Mouse (Mus musculus): ENCODE measurements around the gene Cdkn2a. TPM values are rescaled to one million over a fixed set of nuclear protein-coding genes. Genes with fewer than 3 reads are reported as not detected.

The Cdkn2a gene
- polyA plus RNA-seq, 1 experiment = 5.1 TPM

DNA sequence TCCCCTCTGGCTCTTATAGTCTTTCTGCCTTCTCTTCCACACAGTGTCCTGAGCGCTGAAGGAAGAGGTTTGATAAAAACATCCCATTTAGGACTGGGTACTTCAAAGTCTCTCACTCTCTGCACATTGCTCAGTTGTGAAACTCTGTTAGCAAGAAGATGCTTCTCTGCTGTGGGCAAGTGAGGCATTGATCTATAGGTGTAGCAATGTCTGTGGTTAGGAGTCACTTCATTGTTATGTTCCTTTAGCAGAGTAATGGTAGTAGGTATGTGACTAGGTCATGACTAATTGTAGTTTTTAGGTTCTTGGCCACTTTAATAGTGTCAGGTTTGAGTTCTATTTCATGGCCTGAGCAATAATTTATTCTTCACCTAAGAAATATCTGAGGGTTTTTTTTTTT is 7.7 kb upstream of the Cdkn2a start:
- no peaks in the 10 kb centered on the region; the same call in 1 of the 2 replicates for H3K4me1 ChIP-seq (ENCODE audit: control insufficient read depth, insufficient read depth, low read length)
- TF ChIP-seq POLR2A (IDR thresholded peaks at IDR 0.05; ENCODE audit: borderline replicate concordance, extremely low read depth, low read depth, low read length) (no peak), CTCF (IDR thresholded peaks at IDR 0.05; ENCODE audit: insufficient read depth, low read length) (no peak)
- no peak overlapping the region for H3K4me3 ChIP-seq (replicated peaks; ENCODE audit: extremely low read depth, low read depth, low read length)
- no peak for DNase-seq
- 39% methylated on average over 1 of the region's 1 CpGs for WGBS

DNA sequence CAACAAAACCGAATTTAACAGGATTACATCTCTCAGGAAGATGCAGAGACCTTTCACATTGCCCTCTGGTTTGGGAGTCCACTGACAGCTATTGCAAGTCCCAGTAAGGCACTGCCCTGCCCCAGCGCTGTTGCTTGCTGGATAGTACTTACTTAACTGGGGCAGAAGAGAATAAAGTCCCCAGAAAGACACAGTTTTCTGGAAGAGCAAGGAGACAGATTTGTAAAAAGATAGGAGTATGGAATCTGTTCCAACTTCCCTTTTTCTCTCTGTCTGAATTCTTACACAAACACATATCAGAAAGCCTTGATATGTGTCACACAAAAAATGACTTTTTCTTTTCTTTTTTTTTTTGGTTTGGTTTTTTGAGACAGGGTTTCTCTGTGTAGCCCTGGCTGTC is 5.3 kb upstream of the Cdkn2a start:
- DNase-seq = no peak
- no peak for TF ChIP-seq POLR2A (IDR thresholded peaks at IDR 0.05; ENCODE audit: borderline replicate concordance, extremely low read depth, low read depth, low read length)
- no peak for TF ChIP-seq CTCF (IDR thresholded peaks at IDR 0.05; ENCODE audit: insufficient read depth, low read length)
- 49% methylated on average over 2 of the region's 2 CpGs for WGBS
- Histone ChIP-seq H3K4me1 (ENCODE audit: control insufficient read depth, insufficient read depth, low read length) (peaks cover 3% of the 10 kb centered on the region; the same call in 1 of the 2 replicates), H3K4me3 (replicated peaks; ENCODE audit: extremely low read depth, low read depth, low read length) (no peak overlapping the region)

DNA sequence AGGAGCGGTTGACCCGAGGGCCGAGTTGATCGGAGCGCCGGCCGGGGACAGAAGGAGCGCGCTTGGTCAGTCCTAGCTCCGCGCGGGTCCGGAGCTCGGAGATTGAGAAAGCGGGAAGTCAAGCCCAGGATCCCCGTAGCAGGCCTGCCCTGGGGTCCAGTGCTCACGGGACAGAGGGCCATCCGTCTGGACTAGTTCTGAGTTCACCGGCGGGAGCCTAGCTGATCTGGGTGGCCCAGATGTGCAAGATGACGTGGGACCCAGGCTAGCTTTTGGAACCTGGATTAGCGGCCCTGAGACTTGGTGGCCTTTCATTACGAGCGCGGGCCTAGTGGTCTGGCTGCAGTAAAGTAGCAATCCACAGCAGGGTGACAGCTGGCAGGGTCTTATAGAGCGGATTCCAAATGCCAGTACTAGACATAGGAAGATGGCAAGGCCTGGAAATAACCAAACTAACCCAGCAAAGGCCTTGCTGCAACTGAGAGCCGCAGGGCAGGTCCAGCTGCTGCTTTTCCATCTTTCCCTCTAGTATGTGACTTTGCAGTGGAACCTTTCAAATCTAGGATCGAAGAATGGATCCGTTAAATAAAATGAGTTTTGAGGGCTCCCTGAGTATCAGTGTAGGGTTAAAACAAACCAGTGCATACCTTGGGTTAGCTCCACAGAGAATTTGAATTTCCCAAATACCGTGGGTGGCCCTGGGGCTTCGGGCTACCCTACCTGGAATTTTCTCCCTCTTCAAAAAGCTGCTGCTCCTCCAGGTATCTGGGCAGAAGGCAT is 1.2 kb upstream of the Cdkn2a start:
- peaks cover 6% of the 10 kb centered on the region; the same call in 1 of the 2 replicates for H3K4me1 ChIP-seq (ENCODE audit: control insufficient read depth, insufficient read depth, low read length)
- DNase-seq = no peak
- WGBS = 15% methylated on average over 31 of the region's 31 CpGs
- H3K4me3 ChIP-seq (replicated peaks; ENCODE audit: extremely low read depth, low read depth, low read length) = peak overlapping the region; percentile 94
- no peak for TF ChIP-seq CTCF (IDR thresholded peaks at IDR 0.05; ENCODE audit: insufficient read depth, low read length)
- no peak for TF ChIP-seq POLR2A (IDR thresholded peaks at IDR 0.05; ENCODE audit: borderline replicate concordance, extremely low read depth, low read depth, low read length)

DNA sequence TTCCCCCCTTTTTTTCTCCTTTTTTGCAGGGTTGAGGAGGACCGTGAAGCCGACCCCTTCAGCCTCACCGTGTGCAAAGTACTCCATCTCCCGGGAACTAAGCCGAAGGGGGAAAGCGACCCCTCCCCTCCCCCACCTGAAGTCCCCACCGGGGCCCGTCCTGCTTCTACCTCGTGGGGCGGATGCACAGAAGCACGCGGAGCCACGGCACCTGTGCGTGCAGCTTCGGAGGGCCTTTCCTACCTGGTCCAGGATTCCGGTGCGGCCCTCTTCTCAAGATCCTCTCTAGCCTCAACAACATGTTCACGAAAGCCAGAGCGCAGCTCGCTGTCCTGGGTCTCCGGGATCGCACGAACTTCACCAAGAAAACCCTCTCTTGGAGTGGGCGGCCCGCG is 365 bp downstream of the Cdkn2a start:
- H3K4me1 ChIP-seq (ENCODE audit: control insufficient read depth, insufficient read depth, low read length) = peaks cover 6% of the 10 kb centered on the region; the same call in 1 of the 2 replicates
- DNase-seq = no peak
- TF ChIP-seq POLR2A (IDR thresholded peaks at IDR 0.05; ENCODE audit: borderline replicate concordance, extremely low read depth, low read depth, low read length) (no peak), CTCF (IDR thresholded peaks at IDR 0.05; ENCODE audit: insufficient read depth, low read length) (no peak)
- H3K4me3 ChIP-seq (replicated peaks; ENCODE audit: extremely low read depth, low read depth, low read length) = peak overlapping the region; percentile 94
- WGBS = 10% methylated on average over 26 of the region's 26 CpGs

DNA sequence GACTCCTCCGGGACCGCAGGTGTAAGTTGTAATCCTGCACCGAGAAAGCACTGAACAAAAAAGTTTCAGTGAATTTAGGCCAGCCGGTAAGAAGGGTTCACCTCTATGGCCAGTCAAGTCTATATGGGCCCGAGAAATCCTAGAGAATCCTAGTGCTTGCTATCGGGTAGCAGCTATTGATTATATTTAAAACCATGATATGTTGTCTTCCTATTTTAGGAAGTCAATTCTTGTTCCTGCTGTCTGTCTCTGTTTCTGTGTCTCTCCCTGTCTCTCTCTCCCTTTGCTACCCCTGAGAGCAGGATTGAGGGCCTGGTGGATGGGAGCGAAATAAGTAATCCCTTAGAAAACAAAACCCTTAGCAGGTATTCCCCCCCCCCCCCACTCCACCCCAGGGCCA is 937 bp downstream of the Cdkn2a start:
- H3K4me1 ChIP-seq (ENCODE audit: control insufficient read depth, insufficient read depth, low read length) = peaks cover 6% of the 10 kb centered on the region; the same call in 1 of the 2 replicates
- no peak overlapping the region for H3K4me3 ChIP-seq (replicated peaks; ENCODE audit: extremely low read depth, low read depth, low read length)
- 68% methylated on average over 7 of the region's 7 CpGs for WGBS
- DNase-seq = no peak
- TF ChIP-seq POLR2A (IDR thresholded peaks at IDR 0.05; ENCODE audit: borderline replicate concordance, extremely low read depth, low read depth, low read length) = no peak
- no peak for TF ChIP-seq CTCF (IDR thresholded peaks at IDR 0.05; ENCODE audit: insufficient read depth, low read length)

DNA sequence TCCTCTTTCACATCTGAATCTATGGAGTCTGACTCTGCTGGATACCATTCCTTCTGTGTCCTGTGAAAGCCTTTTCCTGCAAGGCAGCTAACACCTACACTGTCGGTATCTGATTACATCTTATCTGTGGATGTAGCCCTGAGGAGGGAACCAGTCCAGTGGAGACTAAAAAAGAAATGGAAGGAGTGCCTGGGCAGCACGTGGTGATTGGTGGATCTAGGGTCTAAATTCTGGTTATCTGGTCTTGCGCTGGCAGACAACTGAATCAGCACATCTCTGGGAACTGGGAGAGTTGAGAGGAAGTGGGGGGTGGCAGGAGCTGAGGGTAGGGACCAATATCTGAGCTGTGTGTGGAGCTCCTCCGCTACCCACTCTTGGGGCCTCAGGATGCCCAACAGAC is 5.4 kb downstream of the Cdkn2a start:
- TF ChIP-seq POLR2A (IDR thresholded peaks at IDR 0.05; ENCODE audit: borderline replicate concordance, extremely low read depth, low read depth, low read length) (no peak), CTCF (IDR thresholded peaks at IDR 0.05; ENCODE audit: insufficient read depth, low read length) (no peak)
- no peaks in the 10 kb centered on the region for H3K4me1 ChIP-seq (ENCODE audit: control insufficient read depth, insufficient read depth, low read length)
- DNase-seq = no peak
- H3K4me3 ChIP-seq (replicated peaks; ENCODE audit: extremely low read depth, low read depth, low read length) = no peak overlapping the region
- 7% methylated on average over 4 of the region's 4 CpGs for WGBS

DNA sequence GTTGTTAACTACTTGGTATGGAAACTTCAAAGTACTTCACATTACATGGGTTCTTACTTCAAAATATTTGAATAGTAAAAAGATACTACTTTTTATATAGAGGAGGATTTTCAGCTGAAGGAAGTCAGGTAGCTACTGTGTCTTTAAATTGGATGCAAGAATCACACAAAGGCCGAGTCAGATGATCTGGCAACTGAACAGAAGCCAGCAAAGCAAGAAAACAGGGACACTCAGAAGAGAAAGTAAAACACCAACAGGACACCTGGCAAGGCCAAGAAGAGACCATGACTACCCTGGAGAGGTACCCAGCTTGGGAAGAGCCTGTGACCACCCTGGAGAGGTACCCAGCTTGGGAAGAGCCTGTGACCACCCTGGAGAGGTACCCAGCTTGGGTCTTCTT is 7.9 kb downstream of the Cdkn2a start:
- DNase-seq = no peak
- no peaks in the 10 kb centered on the region for H3K4me1 ChIP-seq (ENCODE audit: control insufficient read depth, insufficient read depth, low read length)
- 8% methylated on average over 1 of the region's 1 CpGs for WGBS
- TF ChIP-seq POLR2A (IDR thresholded peaks at IDR 0.05; ENCODE audit: borderline replicate concordance, extremely low read depth, low read depth, low read length) (no peak), CTCF (IDR thresholded peaks at IDR 0.05; ENCODE audit: insufficient read depth, low read length) (no peak)
- H3K4me3 ChIP-seq (replicated peaks; ENCODE audit: extremely low read depth, low read depth, low read length) = no peak overlapping the region

DNA sequence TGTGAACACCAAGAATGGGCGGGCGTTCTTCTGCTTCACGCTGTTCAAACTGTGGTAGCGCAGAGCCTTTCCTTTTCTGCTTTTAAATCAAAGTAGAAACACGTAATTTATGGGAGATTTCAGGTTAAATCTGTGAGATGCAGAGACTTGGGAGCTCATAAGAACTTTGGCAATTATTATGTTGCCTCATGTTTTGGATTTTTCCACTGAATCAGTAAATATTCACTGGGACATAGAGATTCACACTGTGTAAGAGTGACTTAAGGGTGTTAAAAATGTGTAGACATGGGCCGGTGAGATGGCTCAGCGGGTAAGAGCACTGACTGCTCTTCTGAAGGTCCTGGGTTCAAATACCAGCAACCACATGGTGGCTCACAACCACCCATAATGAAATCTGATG is 8.8 kb downstream of the Cdkn2a start:
- H3K4me1 ChIP-seq (ENCODE audit: control insufficient read depth, insufficient read depth, low read length) = no peaks in the 10 kb centered on the region
- TF ChIP-seq POLR2A (IDR thresholded peaks at IDR 0.05; ENCODE audit: borderline replicate concordance, extremely low read depth, low read depth, low read length) = no peak
- no peak for TF ChIP-seq CTCF (IDR thresholded peaks at IDR 0.05; ENCODE audit: insufficient read depth, low read length)
- WGBS = 44% methylated on average over 7 of the region's 7 CpGs
- DNase-seq = no peak
- H3K4me3 ChIP-seq (replicated peaks; ENCODE audit: extremely low read depth, low read depth, low read length) = no peak overlapping the region

DNA sequence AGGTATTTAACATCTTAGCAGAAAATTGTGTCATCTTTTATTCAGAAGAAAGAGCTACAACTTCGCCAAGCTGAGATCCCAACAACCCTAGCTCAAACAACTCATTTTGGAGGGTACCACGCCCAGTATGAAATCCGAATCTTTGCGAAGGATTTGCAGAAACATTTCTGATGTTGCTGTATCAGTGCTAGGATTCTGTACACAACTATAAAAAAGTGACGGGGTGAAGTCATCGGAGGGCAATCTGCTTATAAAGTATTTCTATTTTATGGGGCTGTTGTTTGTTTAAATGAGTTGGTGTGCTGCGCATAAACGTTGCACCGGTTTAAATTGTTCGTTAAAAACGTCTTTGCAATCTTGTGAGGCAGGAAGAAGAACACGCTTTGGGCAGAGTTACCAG is 11.8 kb downstream of the Cdkn2a start:
- Histone ChIP-seq H3K4me3 (replicated peaks; ENCODE audit: extremely low read depth, low read depth, low read length) (no peak overlapping the region), H3K4me1 (ENCODE audit: control insufficient read depth, insufficient read depth, low read length) (no peaks in the 10 kb centered on the region)
- WGBS = 4% methylated on average over 12 of the region's 12 CpGs
- DNase-seq = no peak
- no peak for TF ChIP-seq CTCF (IDR thresholded peaks at IDR 0.05; ENCODE audit: insufficient read depth, low read length)
- no peak for TF ChIP-seq POLR2A (IDR thresholded peaks at IDR 0.05; ENCODE audit: borderline replicate concordance, extremely low read depth, low read depth, low read length)

DNA sequence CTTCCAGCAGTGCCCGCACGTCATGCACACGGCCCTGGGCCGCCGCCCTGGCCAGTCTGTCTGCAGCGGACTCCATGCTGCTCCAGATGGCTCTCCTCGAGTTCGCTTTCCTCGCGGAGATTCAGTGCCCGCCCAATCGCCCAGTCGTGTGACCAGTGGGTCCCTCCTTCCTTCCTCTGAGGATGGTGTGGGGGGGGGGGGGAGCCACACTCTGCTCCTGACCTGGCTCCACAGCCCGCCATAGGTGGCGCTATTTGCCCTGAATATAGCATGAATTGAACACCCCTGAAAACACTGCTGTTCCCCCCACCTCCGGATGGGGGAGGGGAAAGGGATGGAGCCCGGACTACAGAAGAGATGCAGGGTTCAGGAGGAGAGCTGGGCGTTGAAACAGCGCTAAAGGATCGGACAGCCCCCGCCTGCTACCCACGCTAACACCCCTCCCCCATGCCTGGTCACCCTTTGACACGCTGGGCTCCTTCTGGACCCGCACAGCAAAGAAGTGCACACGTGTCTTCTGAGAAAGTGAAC is 12.4 kb downstream of the Cdkn2a start:
- no peaks in the 10 kb centered on the region for H3K4me1 ChIP-seq (ENCODE audit: control insufficient read depth, insufficient read depth, low read length)
- 0 out of 2 replicates have a peak, but pooled peaks have one; percentile 5 for TF ChIP-seq CTCF (IDR thresholded peaks at IDR 0.05; ENCODE audit: insufficient read depth, low read length)
- TF ChIP-seq POLR2A (IDR thresholded peaks at IDR 0.05; ENCODE audit: borderline replicate concordance, extremely low read depth, low read depth, low read length) = no peak
- no peak overlapping the region for H3K4me3 ChIP-seq (replicated peaks; ENCODE audit: extremely low read depth, low read depth, low read length)
- 3% methylated on average over 25 of the region's 25 CpGs for WGBS
- no peak for DNase-seq
